Mouse (Mus musculus) fibroblast of lung, adult 2 months (primary cell): ENCODE data around the gene Pigs.

Experiments used
- DNase-seq: peaks from one replicate; pipeline ENCODE4 v3.0.0-alpha.2; 2011; ENCODE audit warnings: low read depth

The Pigs gene

DNA sequence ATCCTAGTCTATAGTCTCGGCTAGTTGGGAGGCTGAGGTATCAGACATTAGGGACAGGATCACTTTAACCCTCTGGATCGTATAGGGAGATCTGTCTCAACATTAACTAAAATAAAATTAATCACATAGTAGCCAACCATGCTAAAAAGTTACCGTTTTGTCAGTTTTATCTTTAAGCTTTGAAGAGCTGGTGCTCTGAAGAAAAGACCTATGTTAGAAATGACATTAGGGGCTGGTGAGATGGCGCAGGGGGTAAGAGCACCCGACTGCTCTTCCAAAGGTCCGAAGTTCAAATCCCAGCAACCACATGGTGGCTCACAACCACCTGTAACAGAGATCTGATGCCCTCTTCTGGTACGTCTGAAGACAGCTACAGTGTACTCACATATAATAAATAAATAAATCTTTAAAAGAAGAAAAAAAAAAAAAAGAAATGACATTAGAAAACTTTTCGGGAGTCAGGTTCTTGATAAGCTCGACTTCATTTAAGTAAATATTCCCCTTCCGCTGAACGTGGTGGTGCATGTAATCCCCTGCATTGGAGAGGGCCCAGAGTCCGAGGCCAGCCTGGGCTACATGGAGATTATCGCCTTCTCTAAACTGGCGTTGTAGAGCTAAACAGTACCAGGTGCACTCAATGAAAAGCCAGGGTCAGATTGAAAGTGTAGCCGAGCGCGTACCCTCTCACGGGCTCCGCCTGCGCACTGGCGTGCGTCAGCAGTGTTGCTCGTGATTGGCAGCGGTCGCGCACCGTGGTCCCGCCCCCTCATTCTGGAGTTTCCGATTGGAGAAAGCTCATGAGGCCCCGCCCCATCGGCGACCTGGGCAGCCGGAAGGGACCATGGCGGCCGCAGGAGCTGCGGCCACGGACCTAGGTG is at the start of gene Pigs:
TSS of gene Pigs (plus strand) at position 782 of the 878 bp plus-strand sequence.
- peak; percentile 83 for DNase-seq

GRCm38 (mm10) chr11:78278853-78279252 is 49.4 kb upstream of the Pigs start:
- DNase-seq: no peak

- DNase-seq: no peak
Measured at GRCm38 (mm10) chr11:78279586-78279985, 48.6 kb upstream of the Pigs start.

DNA sequence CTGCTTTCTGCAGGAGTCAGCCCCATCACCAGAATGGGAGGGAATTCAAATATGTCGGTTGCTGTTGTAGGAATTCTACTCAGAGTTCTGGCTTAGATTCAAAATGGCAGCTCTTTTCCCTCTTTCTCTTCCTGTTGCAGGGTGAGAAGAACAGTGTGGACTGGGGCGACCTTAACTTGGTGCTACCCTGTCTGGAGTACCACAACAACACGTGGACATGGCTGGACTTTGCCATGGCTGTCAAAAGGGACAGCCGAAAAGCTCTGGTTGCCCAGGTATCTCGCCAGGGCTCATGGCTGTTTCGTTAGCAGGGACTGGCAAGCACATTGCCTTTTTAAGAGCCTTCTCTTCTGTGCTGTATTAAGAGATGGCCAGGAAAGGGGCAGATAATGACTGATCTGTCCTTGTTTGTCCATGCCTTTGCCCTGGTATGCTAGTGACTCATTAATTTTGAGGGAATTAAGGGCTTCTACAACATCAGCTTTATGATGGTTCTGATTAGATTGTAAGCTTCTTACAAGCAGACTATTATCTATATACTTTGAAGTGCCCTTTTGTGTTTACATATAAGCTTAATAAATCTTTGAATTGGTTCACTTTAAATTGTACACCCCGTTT is 39.0 kb upstream of the Pigs start:
- DNase-seq: no peak

GRCm38 (mm10) chr11:78290654-78291053 is 37.6 kb upstream of the Pigs start, which contains the start of gene BC030499:
BC030499 (plus strand) TSS chr11:78290841.
- DNase-seq: no peak

GRCm38 (mm10) chr11:78294585-78294984 is 33.6 kb upstream of the Pigs start:
- no peak for DNase-seq

DNA sequence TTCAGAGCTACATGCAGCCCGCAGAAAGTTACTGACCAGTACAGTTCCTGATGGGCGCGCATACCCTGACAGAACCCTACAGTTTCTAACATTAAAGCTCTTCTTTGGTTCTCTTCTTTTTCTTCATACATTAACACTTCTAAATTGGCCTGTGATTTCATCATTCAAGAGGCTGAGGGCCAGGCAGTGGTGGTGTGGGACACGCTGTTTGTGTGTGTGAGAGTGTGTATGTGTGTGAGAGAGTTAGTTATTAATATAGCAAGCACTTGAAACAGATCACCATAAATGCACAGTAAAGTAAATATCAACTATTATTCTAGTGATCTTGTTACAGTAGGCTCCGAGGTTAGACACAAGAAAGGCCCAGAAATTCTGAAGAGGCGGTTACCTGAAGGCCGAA is 27.3 kb upstream of the Pigs start:
- no peak for DNase-seq

DNA sequence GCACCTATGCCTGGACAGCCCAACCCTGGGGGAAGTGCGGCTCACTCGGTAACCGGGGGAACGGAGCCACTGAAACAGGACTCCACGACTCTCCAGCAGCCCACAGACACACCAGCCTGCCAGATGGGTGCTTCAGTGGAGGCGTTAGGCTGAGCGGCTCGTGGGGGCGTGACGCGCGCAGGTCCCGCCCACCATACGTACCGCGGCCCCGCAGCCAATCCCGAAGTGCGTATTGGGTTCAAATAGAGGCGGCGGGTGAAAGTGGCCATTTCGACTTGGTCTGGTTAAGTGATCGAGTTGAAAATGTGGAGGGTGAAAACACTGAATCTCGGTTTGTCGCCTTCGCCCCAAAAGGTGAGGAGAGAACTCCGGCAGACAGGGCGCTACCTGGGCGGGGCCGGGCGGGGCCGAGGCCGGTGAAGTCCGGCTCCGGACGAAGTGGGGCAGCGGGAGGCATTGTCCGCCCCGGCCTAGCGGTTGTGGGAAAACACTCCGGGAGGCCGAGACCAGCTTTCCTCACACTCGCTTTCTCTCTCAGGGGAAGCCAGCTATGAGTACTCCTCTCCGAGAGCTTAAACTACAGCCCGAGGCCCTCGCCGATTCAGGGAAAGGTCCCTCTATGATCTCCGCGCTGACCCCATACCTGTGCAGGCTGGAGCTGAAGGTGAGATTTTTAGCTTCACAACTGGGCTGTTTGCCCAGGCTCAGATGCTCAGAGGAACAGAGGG is 26.7 kb upstream of the Pigs start, which contains the start of gene Spag5:
TSS of gene Spag5 (plus strand) at position 173 of the 728 bp plus-strand sequence.
- peak; percentile 74 for DNase-seq

GRCm38 (mm10) chr11:78305272-78305671 is 22.9 kb upstream of the Pigs start:
- no peak for DNase-seq

- DNase-seq: no peak
Measured at GRCm38 (mm10) chr11:78310861-78311511, 17.2 kb upstream of the Pigs start.

- no peak for DNase-seq
Measured at GRCm38 (mm10) chr11:78313662-78314061, 14.6 kb upstream of the Pigs start.

DNA sequence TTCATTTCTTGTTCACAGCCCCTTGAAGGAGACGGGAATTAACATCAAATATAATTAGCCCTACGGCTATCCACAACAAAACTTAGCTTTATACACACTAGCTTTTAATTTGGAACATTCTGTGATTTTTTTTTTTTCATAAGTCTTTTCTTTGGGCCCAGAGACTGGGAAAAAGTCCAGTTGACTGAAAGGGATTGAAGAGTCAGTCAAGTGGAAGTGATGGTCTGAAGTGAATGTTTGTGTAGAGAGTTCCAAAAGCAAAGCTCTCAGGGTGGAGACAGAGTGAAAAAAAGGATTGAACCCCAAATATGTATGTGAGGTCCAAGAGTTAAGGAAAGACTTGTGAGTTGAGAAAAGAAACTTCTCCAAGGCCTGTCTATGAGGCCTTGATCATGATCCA is 9.8 kb upstream of the Pigs start:
- no peak for DNase-seq

- DNase-seq: no peak
Measured at GRCm38 (mm10) chr11:78322076-78322831, 6.0 kb upstream of the Pigs start.

GRCm38 (mm10) chr11:78322860-78323259 is 5.4 kb upstream of the Pigs start, which contains the start of gene Aldoc:
Aldoc (plus strand) TSS chr11:78322968.
- DNase-seq: no peak

- DNase-seq: no peak
Measured at GRCm38 (mm10) chr11:78324000-78324785, 4.0 kb upstream of the Pigs start.

DNA sequence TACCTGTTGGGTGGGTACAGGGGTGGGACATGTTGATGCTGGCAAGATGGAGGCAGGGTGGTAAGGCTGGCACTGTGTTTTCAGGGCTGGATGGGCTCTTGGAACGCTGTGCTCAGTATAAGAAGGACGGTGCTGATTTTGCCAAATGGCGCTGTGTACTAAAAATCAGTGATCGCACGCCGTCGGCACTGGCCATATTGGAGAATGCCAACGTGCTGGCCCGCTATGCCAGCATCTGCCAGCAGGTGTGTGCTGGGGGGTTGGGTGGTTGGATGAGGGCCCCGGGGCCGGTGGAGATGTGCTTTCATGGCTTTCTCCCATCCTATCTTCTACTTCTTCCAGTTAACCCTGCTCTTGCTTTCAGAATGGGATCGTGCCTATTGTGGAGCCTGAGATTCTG is 3.2 kb upstream of the Pigs start:
- DNase-seq: no peak

GRCm38 (mm10) chr11:78327215-78327614 is 1.0 kb upstream of the Pigs start:
- no peak for DNase-seq

DNA sequence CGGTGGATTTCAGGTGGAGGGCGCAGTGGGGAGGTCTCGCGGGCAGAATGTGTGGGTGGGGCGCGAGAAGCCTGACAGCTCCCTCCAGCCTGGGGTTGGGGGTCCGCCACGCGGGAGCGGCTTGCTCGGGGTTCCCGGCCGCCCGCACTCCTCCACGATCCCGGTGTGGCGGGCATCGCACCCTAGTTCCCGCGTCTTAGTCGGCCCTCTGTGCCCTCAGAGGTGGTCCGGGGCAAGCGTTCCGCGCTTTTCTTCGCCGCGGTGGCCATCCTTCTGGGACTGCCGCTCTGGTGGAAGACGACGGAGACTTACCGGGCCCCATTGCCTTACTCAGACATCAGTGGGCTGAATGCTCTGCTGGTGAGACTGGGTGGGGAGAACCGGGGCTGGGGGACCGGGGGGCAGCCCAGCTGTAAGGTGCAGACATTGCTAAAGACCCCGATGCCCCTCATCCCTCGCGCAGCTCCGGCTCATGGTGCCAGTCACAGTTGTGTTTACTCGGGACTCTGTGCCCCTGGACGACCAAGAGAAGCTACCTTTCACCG is 369 bp downstream of the Pigs start:
- no peak for DNase-seq

DNA sequence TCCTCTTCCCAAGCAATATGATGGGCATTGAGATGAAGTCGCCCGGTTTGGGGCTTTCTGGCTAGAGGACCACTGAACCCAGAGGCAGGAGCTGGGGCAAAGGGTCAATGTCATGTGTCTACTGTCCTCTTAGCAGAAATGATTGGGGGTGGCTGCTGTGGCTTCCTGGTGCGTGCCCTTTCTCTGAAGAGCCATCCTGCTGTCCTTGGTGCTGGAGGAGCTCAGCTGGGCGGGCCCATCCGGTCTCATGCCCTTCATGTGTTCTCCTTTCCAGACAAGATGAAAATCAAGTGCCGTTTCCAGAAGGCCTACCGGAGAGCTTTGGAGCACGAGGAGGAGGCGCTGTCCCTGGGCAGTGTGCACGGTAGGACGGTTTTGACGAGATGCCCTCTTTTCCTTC is 4.5 kb downstream of the Pigs start:
- no peak for DNase-seq

DNA sequence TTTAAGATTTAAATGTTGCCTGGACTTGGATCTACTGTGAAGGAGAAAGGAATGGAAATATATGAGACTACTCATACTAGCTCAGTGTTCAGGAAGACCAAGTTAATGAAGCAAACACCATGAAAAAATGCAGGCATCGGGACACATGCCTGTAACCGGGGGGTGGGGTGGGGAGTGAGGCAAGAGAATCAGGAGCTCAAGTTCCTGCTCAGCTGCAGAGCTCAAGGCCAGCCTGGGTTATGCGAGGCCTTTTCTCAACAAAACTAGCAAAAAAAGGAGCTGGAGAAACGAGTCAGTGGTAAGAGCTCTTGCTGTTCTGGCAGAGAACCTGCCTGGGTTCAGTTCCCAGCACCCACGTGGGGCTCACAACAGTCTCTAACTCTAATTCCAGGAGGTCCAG is 5.8 kb downstream of the Pigs start:
- DNase-seq: no peak
